Mouse (Mus musculus): ENCODE results near the gene Ugp2. TPM values are rescaled to one million over a fixed set of nuclear protein-coding genes. Genes with fewer than 3 reads are reported as not detected.

Ugp2 gene
- 100 to 1,000 TPM; 168 to 175 TPM for total RNA-seq (2021)
- long read RNA-seq, experiment 1, transcript Ugp2-201 (10 exons, 2,044 nt): minor isoform, 125 of 378 reads
- long read RNA-seq, experiment 1, transcript Ugp2-202 (10 exons, 2,683 nt): major isoform, 238 of 378 reads
- long read RNA-seq, experiment 1, partial matches to known transcripts: 11 of 378 reads
- long read RNA-seq, experiment 1, other reads (novel, unspliced or antisense): 4 of 378 reads
- long read RNA-seq, experiment 2, transcript Ugp2-202 (10 exons, 2,683 nt): major isoform, 194 of 307 reads
- long read RNA-seq, experiment 2, transcript Ugp2-201 (10 exons, 2,044 nt): minor isoform, 101 of 307 reads
- long read RNA-seq, experiment 2, partial matches to known transcripts: 8 of 307 reads
- long read RNA-seq, experiment 2, other reads (novel, unspliced or antisense): 4 of 307 reads

DNA sequence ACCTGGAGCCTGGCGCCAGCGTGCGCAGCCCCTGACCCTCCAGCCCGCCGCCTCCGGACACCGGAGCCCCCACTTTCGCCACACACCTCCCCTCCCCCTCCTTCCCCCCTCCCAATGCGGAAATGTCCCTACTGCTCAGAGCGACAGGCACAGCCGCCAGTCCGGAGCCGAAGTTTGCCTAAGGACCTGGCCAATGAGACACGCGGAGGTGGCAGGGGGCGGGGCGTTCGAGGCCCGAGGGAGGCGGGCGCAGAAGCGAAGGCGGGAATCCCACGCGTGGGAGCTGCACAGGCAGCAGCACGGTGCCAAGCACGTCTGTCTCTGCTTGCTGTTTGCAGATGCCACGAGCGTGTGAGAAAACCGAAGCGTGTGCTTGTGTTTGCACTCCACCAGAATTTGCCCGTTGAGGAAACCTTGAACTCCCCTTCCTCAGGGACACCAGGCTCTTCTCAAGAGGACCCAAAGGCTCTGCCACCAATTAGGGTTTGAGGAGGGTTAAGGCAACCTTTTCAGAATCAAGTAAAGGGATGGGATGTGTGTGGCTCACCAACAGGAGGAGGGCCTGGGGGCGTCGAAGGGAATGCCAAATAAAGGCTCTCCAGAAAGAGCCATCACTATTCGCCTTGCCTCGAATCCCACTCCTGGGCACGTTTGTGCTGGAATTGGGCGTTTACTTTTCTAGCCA is at the start of gene Ugp2:
Gene Ugp2 (minus strand): TSS at position 80 of the 685 bp plus-strand sequence.
- peak; percentile 99 for DNase-seq
- intact Hi-C loops (cut with DNase I): no loop called here

DNA sequence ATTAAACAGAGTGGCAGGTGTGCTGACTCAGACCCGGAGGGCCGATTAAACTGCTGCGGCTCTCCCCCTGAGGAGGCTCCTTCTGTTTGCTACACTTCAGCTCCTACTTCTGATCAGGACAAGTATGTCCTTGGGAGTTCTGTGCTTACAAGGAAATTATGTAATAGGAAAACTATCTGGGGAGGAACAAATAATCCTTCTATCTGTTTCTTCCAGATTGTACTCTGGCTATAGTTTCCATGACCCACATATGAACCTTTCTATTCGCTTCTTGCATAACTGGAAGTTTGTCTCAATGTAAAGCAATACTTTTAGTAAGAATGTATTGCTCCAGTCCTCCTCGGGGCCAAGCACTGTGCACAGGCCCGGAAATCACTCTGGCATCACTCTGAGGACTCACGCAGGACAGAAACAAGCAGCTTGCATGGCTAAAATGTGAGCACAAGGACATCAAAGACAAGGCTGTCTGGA is 43.9 kb upstream of the Ugp2 start:
- intact Hi-C loops (cut with DNase I): no loop called here
- DNase-seq: peak; percentile 29

DNA sequence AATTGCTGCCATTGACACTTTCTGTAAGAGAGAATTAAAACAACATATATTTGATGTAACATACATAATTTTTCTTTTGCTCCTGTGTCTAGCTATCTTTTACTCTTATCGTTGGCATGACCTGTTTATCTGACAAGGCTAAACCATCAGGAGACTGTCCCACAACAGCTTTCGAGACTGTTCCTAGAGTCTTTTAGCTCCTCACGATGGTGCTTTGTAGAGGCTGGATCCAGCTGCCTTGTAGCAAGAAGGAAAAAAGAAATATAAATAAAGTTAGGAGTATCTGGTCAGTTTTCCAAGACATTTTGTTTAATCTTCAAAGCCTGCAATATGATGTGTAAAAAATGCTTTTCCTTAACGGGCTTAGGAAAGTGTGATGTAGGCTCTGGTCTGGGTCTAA is 35.7 kb upstream of the Ugp2 start:
- intact Hi-C loops (cut with DNase I): no loop called here
- no peak for DNase-seq

DNA sequence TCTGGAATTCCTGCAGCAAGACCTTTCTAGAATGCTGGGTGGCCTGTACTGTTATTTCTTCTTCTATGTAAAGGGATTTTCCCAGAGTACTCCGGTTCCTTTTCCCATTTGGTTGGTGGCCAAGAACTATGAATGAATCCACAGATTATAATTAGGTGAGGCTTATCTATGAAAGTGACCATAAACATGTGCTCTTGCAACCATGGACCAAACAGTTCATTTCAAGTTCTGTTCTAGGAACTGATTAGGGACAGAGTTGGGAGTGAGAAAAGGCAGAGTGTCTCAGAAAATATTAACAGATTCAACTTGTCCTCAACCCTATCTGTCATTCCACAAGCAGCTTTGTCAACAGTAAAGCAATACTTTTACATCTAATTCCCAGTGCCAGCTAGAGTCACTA is 35.1 kb upstream of the Ugp2 start:
- intact Hi-C loops (cut with DNase I): no loop called here
- DNase-seq: no peak

DNA sequence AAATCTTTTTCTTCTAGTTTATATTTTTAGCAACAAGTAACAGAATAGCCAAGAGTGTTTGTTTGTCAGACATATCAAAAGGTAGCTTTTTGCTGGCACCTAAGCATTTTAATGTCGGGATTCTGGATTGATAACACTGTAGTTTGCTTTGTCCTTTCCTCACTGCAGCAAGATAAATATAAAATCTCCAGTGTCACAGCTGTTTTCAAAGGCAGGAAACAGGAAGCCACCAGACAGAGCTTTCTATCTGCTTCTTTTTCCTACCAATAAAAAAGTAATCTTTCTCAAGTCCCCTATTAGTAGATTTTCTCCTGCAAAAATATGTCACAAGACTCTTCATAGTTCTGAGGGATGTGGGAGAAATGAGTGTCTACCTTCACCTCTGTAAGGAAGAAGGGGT is 32.9 kb upstream of the Ugp2 start:
- no peak for DNase-seq
- intact Hi-C loops (cut with DNase I): no loop called here

DNA sequence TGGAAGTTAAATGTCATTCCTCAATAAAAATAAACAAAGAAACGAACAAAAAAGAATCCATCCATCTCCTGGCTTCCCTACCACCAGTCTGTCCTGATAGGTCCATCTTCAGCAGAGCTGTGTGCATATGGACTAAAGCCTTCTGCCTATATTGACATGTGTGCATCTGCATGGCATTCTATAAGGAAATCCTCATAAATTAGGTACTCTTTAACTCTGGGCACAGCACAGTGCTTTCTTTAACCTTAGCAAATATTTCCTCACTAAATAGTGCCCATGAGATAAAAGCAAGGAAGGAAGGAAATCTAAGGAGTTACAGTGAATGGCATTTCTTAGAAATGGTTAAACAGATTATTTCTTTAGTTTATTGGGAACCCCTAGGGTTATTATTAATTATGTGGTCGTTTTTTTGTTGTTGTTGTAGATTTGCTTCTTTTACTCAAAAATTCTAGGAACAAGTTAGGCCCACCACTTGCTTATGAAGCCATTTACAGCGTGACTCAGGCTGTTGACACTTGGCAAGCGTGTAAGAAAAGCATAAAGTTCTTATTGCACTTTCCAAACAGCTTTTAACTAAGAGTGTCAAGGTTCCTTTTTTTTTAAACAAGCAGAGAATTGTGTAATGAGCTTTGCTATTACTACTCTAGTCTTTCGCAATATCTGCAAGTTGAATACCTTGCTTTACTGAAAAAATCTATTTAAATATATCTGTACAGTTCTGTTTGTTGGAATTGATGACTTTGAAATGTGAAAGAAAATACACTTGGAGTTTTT is 31.7 kb upstream of the Ugp2 start:
- intact Hi-C loops (cut with DNase I): no loop called here

DNA sequence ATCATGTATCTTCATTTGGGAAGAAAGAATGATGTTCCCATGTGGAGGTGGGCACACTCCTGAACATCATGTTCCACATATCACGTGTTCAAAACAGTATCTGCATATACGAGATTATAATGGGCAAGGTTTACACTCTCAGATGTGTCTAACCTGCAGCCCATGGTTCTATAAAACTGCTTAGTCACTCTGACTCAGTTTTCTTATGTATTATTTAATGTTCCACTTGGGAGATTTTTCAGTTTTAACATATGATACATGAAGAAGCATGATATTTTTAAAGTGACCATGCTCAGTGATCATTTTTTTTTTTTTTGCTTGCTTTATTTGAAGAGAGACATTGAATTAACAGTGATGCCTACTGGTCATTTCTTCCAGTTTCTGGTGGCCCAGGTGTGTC is 30.2 kb upstream of the Ugp2 start:
- intact Hi-C loops (cut with DNase I): no loop called here
- DNase-seq: no peak

More for the DNA sequence above, 31.7 kb upstream of the Ugp2 start:
- no peak for DNase-seq

DNA sequence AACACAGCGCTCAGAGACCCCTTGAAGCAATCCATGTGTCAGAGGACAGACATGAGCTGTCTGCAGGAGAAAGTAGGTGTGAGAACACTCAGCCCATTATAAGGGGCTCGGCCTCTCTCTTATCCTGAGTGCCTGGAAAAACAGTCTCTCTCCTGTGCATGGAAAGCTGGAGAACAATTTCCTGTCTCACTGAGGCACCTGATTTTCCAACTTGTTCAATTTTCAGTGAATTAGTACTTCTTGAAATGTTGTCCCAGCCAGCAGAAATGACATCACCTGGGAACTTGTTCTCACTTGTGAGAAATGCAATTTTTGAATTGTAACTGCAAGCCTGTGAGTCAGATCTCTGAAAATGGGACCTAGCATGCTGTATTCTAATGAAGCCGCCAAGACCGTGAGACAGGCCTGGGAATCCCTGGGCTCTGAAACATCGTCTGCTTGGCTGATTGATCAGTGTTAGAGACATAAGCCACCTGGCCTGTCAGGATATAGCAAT is 28.2 kb upstream of the Ugp2 start:
- intact Hi-C loops (cut with DNase I): no loop called here
- peak; percentile 40 to 59 for DNase-seq

DNA sequence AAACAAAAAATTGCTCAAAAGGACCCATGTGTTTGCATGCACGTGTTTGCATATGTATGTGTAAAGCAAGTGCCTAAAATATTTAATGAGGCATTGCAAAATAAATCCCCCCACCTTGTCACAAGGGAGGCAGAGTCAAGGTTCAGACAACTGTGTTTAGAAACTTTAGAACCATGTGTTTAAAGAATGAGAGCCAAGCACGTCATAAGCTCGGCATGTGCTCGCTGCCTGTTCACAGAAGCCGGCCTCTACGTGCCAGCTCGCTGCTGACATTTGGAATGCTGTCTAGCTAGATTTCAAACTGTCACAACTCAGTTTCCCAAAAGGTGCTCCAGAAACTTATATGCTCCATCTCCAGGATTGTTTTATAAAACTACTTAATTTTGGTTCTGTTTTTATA is 27.5 kb upstream of the Ugp2 start:
- DNase-seq: peak; percentile 51 to 60
- intact Hi-C loops (cut with DNase I): no loop called here

DNA sequence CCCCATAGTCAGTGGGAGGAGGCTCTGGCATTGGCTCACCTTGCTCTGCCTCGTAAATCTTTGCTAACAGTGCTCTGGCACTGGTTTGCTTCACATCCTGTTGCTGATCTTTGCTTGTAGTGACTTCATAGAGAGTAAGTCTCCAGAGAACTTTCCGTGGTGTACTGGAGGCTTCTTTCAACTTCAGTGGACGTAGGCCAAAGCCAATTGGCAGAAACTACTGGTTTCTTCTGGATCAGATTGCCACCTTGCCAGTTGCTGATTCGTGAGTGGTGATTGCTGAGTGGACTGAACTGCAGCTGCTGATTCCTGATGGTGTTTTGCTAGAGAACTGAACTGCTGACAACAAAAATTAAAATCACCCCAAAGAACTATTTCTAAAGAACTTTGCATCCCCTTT is 15.8 kb upstream of the Ugp2 start:
- no peak for DNase-seq
- intact Hi-C loops (cut with DNase I): no loop called here

DNA sequence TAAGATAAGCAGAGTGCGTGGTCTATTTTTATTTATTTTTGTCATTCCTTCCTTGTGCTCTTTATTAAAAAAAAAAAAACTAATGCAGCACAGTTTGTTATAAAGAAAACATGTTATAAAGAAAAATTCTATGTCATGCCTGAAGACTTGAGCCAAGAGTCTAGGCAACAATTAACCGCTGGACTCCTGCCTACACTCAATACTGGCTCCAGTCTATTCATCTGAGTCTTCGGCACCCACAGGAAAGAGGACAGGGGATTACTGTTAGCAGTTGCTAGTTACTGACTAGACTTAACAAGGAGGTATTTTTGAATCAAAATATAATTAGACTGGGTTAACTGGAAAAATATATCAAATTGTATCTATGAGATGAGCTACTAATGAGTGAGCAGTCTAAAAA is 3.1 kb upstream of the Ugp2 start:
- intact Hi-C loops (cut with DNase I): no loop called here
- DNase-seq: peak in 1 of 2 experiments; percentile 16

DNA sequence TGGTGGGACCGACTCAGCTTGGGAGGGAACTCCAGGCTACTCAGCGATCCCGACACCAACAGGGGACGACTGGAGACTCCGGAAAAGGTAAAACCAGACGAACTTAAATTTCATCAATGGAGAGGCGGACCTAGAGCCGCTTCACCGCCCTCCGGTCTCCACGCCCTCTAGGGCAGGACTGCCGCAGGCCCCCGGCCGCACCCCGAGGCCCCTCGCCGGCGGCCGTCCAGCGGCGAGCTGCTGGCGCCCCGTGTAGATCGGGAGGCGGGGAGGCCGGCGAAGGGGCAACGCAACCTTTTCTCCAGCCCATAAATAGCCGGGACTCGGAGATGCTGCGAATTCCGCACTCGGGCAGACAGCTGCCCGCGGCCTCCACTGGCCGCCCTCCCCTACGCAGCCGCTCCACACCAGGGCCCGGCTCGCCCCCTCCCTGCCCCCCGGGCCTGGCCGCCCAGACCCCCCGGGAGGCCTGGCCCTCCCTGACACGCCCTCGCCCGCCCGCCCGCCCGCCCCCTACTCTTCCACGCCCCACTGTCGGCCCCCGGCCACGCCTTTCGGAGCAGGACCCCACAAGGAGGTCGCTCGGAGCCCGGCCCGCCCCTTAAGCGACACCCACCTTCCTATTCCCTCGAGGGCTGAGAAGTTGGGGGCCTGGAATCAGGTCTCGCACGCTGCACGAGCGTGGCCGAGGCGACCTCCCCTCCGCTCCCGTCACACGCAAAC is 441 bp downstream of the Ugp2 start:
- DNase-seq: peak; percentile 84 to 86
- intact Hi-C loops (cut with DNase I): no loop called here

DNA sequence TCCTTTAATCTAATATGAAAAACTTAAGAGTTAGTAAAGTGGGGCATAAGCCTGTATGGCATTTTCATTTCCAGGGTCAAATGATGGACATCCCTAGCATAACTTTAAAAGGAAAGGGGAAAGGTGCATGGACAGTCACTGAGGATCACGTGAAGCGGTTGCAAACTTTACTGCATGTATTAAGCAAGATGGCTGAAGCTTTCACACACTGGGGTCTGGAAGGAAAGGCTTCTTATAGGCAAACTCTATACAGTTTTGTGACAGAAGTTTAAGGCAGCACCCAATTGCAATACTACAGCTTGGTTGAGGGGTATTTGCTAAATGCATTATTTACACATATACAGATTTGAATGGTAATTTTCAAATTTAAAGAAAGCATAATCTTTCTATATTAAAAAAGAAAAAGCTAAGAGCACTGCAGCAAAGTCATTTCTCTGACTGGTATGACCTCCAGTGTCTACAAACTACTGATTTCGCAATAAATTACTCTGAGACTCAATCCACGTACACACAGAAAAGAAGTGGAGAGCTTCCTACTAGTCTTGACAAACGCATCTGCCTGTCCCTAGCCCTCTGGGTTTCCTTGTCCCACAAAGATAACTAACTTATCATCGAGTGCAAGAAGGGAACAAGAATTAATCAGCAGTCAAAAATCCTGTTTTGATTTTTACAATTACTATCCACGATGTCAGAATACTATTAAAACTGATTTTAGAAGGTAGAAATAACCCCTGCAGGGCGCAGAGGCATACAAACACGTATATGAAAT is 1.6 kb downstream of the Ugp2 start:
- DNase-seq: peak in 1 of 2 experiments; percentile 3

DNA sequence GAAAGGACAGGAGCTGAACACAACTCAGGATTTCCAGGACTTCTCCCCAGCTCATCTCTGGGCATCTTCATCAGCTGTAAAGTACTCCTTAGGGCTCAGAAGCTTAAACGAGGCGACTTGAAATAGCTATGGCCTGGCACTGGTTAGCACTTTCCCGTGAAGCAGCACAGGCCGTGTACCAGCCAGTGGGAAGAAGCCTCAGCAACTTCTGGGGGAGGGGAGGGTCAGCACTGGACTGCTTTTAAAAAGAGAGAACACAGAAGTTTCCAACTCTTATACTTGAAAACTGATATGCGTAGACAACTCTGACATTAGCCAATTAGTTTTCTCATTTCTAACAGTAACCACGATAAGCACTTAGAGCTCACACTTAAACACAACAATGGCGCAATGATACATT is 2.5 kb downstream of the Ugp2 start:
- DNase-seq: peak; percentile 11 to 18
- intact Hi-C loops (cut with DNase I): no loop called here

More for the DNA sequence above, 1.6 kb downstream of the Ugp2 start:
- intact Hi-C loops (cut with DNase I): no loop called here

DNA sequence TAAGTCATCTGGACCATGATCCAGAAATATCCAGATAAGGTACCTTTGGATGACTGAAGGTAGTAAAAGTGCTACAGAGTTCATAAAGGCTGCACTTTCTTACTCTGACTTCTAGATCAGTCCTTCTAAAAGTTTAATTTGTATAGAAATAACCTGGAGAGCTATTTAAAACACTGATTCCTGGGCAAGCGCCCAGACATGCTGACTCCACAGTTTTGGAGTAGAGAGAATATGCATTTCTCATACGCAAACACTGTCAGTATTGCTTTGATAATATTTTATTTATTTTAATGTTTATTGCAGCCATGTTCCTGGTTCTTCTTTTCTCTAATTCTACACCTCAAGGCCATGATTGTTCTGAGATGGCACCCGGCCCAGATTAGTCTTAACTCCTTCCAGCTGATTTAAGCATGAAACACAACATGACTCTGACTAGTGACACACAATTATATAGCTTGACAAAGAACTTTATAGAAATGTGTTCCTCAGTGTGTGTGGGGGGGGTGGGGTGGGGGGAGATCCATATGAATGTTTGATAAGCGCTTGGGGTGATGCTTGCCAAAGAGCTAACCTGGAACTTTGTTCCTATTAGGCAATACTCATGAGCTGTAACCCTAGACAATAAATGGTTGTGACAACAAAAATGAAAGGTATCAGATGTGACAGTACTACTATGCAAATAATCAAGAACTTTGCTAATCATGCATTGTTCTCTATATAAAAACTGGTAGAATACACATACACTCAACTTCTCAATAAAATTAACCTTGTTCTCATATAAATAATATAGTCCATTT is 7.7 kb downstream of the Ugp2 start:
- DNase-seq: peak; percentile 1 to 13
- intact Hi-C loops (cut with DNase I): loop anchor here (5.0 kb wide), 1 partner anchor 69 kb away; no protein-coding TSS in a partner anchor

DNA sequence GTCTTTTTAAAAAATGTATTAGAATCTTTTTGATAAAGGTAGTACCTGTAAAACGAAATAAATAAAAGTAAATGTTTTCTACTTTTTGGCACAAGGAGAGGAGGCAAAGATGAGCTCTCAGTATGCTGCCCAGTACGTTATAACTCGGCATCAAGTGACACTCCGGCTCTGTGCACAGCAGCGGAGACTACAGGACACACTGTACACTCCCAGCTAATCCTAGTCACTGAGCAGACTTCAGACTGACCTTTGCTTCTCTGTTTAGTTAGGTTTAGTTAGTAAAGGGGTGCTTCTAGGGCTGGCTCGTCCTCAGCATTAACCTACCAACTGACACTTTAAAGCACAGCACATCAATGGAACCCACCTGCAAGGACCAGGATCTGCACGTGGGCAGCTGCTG is 19.7 kb downstream of the Ugp2 start:
- intact Hi-C loops (cut with DNase I): loop anchor here (2.0 kb wide), 1 partner anchor 104 kb away; no protein-coding TSS in a partner anchor

DNA sequence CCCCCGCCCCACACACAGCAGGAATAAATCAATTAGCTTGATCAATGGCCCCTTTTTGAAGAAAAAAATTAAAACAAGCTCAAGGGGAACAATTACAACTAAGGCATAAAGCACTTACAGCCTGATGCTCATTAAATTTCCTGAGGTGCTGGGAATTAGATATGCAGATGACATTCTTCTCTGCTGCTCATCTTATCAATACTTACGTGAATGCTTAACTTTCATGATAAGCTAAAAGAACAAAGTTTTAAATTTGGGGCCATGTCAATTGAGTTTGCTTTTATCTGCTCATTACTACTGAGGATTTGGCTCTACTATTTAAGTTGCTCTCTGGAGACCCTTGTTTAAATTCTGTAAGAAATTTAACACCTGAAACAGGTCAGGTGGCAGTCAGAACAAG is 22.1 kb downstream of the Ugp2 start:
- intact Hi-C loops (cut with DNase I): no loop called here

More for the DNA sequence above, 19.7 kb downstream of the Ugp2 start:
- no peak for DNase-seq

DNA sequence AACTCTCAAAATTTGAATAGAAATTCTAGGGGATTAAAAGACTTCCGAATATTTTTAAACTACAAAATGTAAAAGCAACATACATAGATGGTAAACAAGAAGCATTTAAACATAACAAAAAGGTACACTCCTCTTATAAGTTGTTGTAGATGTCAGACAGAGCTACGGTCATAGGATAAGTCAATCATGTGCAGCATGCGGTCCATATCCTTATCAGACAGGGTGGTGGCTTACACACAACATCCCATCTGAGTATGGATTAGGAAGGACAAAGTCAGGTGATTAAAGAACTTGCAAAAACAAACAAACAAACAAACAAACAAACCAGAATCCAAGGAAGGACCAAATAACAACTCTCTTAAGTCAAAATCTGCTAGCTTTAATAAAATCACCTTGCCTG is 25.0 kb downstream of the Ugp2 start:
- intact Hi-C loops (cut with DNase I): no loop called here
- no peak for DNase-seq

More for the DNA sequence above, 22.1 kb downstream of the Ugp2 start:
- no peak for DNase-seq
